Mouse (Mus musculus) neural tube, embryonic 11.5 days (tissue): ENCODE results near the gene Apom. TPM values are rescaled to one million over a fixed set of nuclear protein-coding genes. Genes with fewer than 3 reads are reported as not detected.

Experiments
- ATAC-seq: fragments of 200-750 bp; cut with Nextera tagmentation; 2 replicates; pipeline ENCODE4 v1.8.0; 2017; ENCODE audit warnings: moderate number of reproducible peaks, mild to moderate bottlenecking, moderate TSS enrichment, moderate library complexity; ENCODE audit not compliant: insufficient read depth, low FRiP score, low TSS enrichment
- DNase-seq: peaks from one replicate; pipeline ENCODE4 v3.0.0-alpha.2; 2015; ENCODE audit warnings: low spot score
- H3K27ac ChIP-seq: fragments of 300-500 bp; sonication (generic); 2 replicates; pipeline ENCODE4 v1.5.1; 2014; ENCODE audit warnings: low read depth, mild to moderate bottlenecking, low read length
- H3K27me3 ChIP-seq: fragments of 300-500 bp; sonication (generic); 2 replicates; pipeline ENCODE4 v1.6.1; 2014; ENCODE audit warnings: mild to moderate bottlenecking, low read length, mixed read lengths; ENCODE audit not compliant: control insufficient read depth, insufficient read depth
- H3K36me3 ChIP-seq: fragments of 300-500 bp; sonication (generic); 2 replicates; pipeline ENCODE4 v1.6.1; 2014; ENCODE audit warnings: mild to moderate bottlenecking, low read length, moderate library complexity, mixed read lengths; ENCODE audit not compliant: control insufficient read depth, insufficient read depth
- H3K4me1 ChIP-seq: fragments of 300-500 bp; sonication (generic); 2 replicates; pipeline ENCODE4 v1.6.1; 2014; ENCODE audit warnings: low read length, mixed read lengths; ENCODE audit not compliant: control insufficient read depth, insufficient read depth
- H3K4me2 ChIP-seq: fragments of 300-500 bp; sonication (generic); 2 replicates; pipeline ENCODE4 v1.6.1; 2014; ENCODE audit warnings: low read depth, mild to moderate bottlenecking, moderate library complexity
- H3K4me3 ChIP-seq: fragments of 300-500 bp; sonication (generic); 2 replicates; pipeline ENCODE4 v1.5.1; 2014; ENCODE audit warnings: low read depth, low read length
- H3K9ac ChIP-seq: fragments of 300-500 bp; sonication (generic); 2 replicates; pipeline ENCODE4 v1.6.1; 2014; ENCODE audit warnings: mild to moderate bottlenecking, low read length
- H3K9me3 ChIP-seq: fragments of 300-500 bp; sonication (generic); 2 replicates; pipeline ENCODE4 v1.6.1; 2016; ENCODE audit warnings: low read length; ENCODE audit not compliant: control insufficient read depth
- WGBS: fragments of 180-500 bp; shearing (Covaris S2); extraction: QIAGEN DNeasy Blood & Tissue Kit; methylation state at CpG from one replicate; pipeline ENCODE4 v1.1.7; 2014; 5-methylcytosine and 5-hydroxymethylcytosine counted together
- polyA plus RNA-seq: library from polyadenylated mRNA; unstranded; fragments of >200 nt; fragmentation: Nextera tagmentation; extraction: Ambion mirVana; gene quantifications from 2 replicates; pipeline ENCODE4 v1.2.1, GENCODE M21; 2014

Gene Apom
- polyA plus RNA-seq, 1 experiment from 2014 or later = 0.93 TPM

GRCm38 (mm10) chr17:35162730-35163129 lies 30.9 kb upstream of the Apom start:
- peaks cover 16% of the 10 kb centered on the region for H3K4me1 ChIP-seq
- no peak for ATAC-seq
- H3K4me2 ChIP-seq = peak overlapping the region; percentile 79
- DNase-seq = no peak
- H3K9ac ChIP-seq = peak overlapping the region; percentile 99
- WGBS = 73% methylated on average over 12 of the region's 12 CpGs
- H3K4me3 ChIP-seq = peak overlapping the region; percentile 86
- no peaks in the 10 kb centered on the region for H3K27me3 ChIP-seq
- H3K36me3 ChIP-seq = peaks cover 39% of the 10 kb centered on the region
- H3K9me3 ChIP-seq = no peaks in the 10 kb centered on the region
- no peak overlapping the region for H3K27ac ChIP-seq

GRCm38 (mm10) chr17:35162121-35162520 lies 30.3 kb upstream of the Apom start:
- Histone ChIP-seq H3K4me1 (peaks cover 16% of the 10 kb centered on the region), H3K27me3 (no peaks in the 10 kb centered on the region), H3K36me3 (peaks cover 45% of the 10 kb centered on the region), H3K9me3 (no peaks in the 10 kb centered on the region), H3K4me3 (no peak overlapping the region), H3K4me2 (peak overlapping the region; percentile 79; the same call in 1 of the 2 replicates), H3K9ac (peak overlapping the region; percentile 99; the same call in 1 of the 2 replicates), H3K27ac (no peak overlapping the region)
- DNase-seq (no peak), ATAC-seq (no peak)
- 84% methylated on average over 14 of the region's 14 CpGs for WGBS

GRCm38 (mm10) chr17:35161421-35161820 lies 29.6 kb upstream of the Apom start:
- DNase-seq (no peak), ATAC-seq (no peak)
- Histone ChIP-seq H3K9ac (no peak overlapping the region), H3K4me3 (no peak overlapping the region), H3K4me2 (no peak overlapping the region), H3K27ac (no peak overlapping the region), H3K36me3 (peaks cover 52% of the 10 kb centered on the region), H3K9me3 (no peaks in the 10 kb centered on the region), H3K27me3 (no peaks in the 10 kb centered on the region), H3K4me1 (peaks cover 16% of the 10 kb centered on the region)
- 86% methylated on average over 11 of the region's 11 CpGs for WGBS

GRCm38 (mm10) chr17:35159638-35160037 lies 27.8 kb upstream of the Apom start:
- H3K36me3 ChIP-seq = peaks cover 70% of the 10 kb centered on the region
- H3K27ac ChIP-seq = no peak overlapping the region
- 93% methylated on average over 7 of the region's 7 CpGs for whole genome bisulfite sequencing
- H3K4me2 ChIP-seq = no peak overlapping the region
- no peak overlapping the region for H3K9ac ChIP-seq
- H3K27me3 ChIP-seq = no peaks in the 10 kb centered on the region
- no peak overlapping the region for H3K4me3 ChIP-seq
- DNase-seq (no peak), ATAC-seq (no peak)
- peaks cover 8% of the 10 kb centered on the region for H3K4me1 ChIP-seq
- H3K9me3 ChIP-seq = no peaks in the 10 kb centered on the region

- no peak overlapping the region for H3K9ac ChIP-seq
- H3K4me2 ChIP-seq = no peak overlapping the region
- no peak for DNase-seq
- peaks cover 76% of the 10 kb centered on the region for H3K36me3 ChIP-seq
- H3K27me3 ChIP-seq = no peaks in the 10 kb centered on the region
- WGBS = 97% methylated on average over 16 of the region's 16 CpGs
- H3K4me3 ChIP-seq = no peak overlapping the region
- no peak for ATAC-seq
- peaks cover 8% of the 10 kb centered on the region for H3K4me1 ChIP-seq
- H3K9me3 ChIP-seq = no peaks in the 10 kb centered on the region
- H3K27ac ChIP-seq = no peak overlapping the region
Measured at GRCm38 (mm10) chr17:35158850-35159593, 27.2 kb upstream of the Apom start.

GRCm38 (mm10) chr17:35157661-35158175 lies 25.9 kb upstream of the Apom start:
- Histone ChIP-seq H3K36me3 (peaks cover 89% of the 10 kb centered on the region), H3K4me1 (peaks cover 3% of the 10 kb centered on the region), H3K27ac (no peak overlapping the region), H3K4me2 (no peak overlapping the region), H3K9me3 (no peaks in the 10 kb centered on the region), H3K4me3 (no peak overlapping the region), H3K27me3 (no peaks in the 10 kb centered on the region), H3K9ac (no peak overlapping the region)
- WGBS = 94% methylated on average over 8 of the region's 8 CpGs
- ATAC-seq (no peak), DNase-seq (no peak)

GRCm38 (mm10) chr17:35157254-35157653 lies 25.4 kb upstream of the Apom start:
- WGBS = 94% methylated on average over 8 of the region's 8 CpGs
- no peak for ATAC-seq
- Histone ChIP-seq H3K27me3 (no peaks in the 10 kb centered on the region), H3K27ac (no peak overlapping the region), H3K36me3 (peaks cover 90% of the 10 kb centered on the region), H3K4me2 (no peak overlapping the region), H3K4me3 (no peak overlapping the region), H3K4me1 (no peaks in the 10 kb centered on the region; the same call in 1 of the 2 replicates), H3K9ac (no peak overlapping the region), H3K9me3 (no peaks in the 10 kb centered on the region)
- no peak for DNase-seq

- no peak for DNase-seq
- 92% methylated on average over 33 of the region's 33 CpGs for WGBS
- Histone ChIP-seq H3K9me3 (no peaks in the 10 kb centered on the region), H3K9ac (no peak overlapping the region), H3K27ac (no peak overlapping the region), H3K27me3 (no peaks in the 10 kb centered on the region), H3K4me2 (no peak overlapping the region), H3K4me1 (no peaks in the 10 kb centered on the region), H3K4me3 (no peak overlapping the region), H3K36me3 (peaks cover 90% of the 10 kb centered on the region)
- no peak for ATAC-seq
Measured at GRCm38 (mm10) chr17:35156461-35157200, 24.8 kb upstream of the Apom start.
